Mouse (Mus musculus): Measurements from ENCODE around the gene Sis.

Gene Sis

DNA sequence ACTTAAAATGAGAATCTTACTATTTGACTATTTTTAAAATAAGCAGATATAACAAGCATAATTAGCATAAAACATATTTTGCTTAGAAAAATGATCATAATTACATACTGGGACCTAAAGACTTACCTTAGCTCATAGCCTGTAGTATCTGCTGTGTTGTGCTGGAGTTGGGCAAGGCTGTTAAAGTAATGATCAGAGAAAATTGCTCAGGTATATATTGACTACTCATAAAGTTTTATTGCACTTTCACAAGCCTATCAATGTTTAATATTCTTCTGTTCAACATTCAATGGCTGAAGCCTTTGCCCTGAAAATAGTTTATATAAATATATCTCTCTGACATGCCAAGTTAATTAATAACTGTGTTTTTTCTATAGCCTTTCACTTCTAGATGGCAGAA is at the start of gene Sis:
Sis (minus strand) TSS at position 189 of the 400 bp plus-strand sequence.
- DNase-seq (ENCODE audit: low spot score in 2 of 2), result no peak

DNA sequence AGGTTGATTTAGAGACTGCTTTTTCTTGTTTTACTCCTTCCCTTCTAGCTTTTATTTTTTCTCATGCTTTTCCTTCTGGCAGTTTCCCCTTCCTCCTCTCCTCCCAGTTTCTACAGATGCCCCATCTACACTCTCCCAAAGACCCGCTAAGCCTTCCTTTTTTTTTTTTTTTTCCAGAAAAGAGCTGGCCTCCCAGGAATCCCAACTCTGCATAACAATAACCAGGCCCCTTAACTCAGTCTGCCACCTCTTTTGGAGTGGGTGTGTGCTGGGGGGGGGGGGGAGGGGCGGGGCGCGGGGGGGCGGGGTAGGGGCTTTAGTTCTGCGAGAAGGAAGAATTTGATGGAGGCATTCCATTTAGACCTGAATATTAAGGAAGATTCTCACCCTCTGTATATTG is 38.4 kb upstream of the Sis start:
- DNase-seq (ENCODE audit: low spot score in 2 of 2), result no peak

DNA sequence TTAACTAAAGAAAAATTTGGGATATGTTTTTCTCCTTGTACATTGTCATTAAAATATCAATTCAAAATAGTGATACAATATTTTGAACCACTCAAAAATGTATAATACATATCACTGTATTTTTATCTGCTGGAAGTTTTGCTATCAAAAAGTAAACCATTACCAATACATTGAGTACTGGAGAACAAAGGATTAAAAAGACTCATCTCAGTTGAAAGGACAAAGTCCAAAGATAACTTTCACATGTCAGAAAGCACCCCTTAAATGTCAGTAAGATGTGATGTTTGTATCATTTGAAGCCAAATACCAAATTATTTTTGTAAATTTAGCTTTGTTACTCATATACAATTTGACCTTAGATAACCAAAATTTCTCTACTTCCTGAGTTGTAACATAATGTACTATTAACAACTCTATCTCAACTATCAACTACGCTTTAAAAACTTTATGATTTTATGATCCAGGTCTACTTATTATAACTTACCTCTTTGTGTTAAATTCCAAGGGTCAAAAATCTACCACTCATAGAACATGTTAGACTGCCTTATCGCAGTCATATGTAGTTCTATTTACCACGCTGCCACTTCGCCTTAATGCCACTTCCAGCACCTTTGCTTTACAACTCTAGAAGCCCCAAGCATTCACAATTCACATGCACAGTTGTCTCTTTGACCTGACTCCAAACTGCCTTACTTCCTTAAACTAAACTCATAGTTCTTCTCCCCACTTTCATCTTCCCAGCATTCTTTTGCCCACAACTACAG is 35.5 kb upstream of the Sis start:
- no peak for DNase-seq (ENCODE audit: low spot score in 2 of 2)

DNA sequence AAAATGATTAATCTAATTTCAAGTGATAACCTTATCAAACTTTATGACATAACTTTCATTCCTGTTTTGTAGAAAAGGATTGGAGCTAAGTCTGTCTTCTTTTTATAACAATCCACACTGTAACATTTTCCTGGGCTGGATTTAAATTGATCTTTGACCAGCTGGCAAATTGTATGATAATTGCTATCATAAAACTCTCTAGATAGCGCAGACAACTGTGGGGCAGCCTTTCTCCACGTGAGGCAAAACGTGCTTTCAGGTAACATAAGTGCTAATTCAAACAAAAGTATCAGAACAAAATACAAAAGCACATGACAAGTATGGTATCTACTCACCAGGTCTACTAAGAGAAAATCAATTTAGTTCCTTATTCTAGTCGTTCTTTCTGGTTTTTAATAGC is 29.9 kb upstream of the Sis start:
- DNase-seq (ENCODE audit: low spot score in 2 of 2), result no peak

DNA sequence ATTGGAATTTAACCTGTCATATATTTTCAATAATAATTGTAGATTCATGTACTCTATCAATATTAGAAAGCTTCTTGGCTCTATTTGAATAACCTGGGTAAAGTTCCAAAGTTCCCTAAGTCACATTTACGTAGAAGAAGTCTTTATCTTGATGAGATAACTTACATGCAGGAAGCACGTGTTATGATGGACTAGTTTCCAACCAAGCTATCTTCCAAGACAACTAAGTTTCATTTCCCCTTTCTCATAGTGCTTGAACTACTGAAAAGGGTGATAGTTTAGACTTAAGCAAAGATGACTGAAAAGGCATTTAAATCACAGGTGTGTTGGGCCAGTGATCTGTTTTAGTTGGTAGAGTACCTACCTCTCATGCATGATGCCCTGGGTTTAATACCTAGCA is 23.3 kb upstream of the Sis start:
- no peak for DNase-seq (ENCODE audit: low spot score in 2 of 2)

DNA sequence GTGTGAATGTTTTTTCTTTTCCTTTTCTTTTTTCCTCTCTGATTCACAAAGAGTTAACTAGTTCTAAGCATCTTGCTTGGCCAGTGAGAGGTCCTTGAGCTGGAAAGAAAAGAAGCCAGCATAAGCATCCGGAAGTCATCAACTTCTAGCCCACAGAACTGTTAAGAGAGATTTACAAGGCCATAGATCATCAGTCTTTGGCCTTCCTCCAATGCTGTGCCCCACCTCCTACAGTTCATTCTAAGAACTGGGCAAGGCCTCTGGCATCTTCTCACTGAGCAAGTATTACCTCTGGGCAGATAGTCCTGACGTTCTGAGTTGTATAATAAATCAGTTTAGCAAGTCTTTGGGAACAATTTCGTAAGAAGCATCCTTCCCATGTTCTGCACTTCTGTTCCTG is 8.9 kb upstream of the Sis start:
- DNase-seq (ENCODE audit: low spot score in 2 of 2), result no peak

DNA sequence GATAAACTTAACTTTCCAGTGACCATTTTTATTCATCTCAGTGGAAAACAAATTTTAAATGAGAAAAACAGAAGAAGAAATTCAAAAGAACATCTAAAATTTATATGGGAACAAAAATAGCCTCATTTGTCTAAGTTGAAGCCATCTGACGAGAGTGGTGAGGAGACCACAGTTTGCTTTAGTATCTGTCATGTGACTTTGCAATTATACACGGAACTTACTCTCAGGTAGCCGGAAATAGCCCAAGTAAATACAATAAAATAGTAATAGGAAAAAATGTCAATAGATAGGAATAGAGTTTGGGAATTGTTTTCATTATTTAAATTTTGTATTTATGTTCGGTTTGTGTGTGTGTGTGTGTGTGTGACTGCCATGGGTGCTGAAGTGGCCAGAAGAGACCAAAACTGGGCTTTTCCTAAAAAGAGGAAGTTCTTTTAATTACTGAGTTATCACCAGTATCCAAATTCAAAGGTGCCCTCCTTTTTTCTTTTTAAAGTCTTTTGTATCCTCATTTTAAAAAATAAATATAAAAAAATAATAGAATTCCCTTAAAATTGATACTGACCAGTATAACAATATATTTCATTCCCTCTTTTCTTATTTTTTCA is 48.6 kb downstream of the Sis start:
- no peak for DNase-seq (ENCODE audit: low spot score in 2 of 2)

DNA sequence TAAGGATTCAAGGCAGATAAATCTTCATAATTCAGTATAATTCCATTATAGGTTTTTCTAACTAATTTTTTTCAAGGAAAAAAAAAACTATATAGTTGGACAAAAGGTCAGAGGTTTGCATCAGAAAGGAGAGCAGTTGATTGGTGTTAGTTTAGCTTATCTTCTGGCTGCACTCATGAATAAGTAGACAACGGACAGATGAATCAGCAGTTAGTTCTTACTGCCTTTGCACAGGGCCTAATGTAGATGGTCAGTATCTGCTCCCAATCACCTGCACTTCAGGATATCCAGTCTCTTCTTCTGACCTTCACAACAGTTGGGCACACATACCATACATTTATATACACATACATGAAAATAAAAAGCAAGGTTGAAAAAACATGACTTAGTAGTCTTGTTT is 85.2 kb downstream of the Sis start:
- no peak for DNase-seq (ENCODE audit: low spot score in 2 of 2)

DNA sequence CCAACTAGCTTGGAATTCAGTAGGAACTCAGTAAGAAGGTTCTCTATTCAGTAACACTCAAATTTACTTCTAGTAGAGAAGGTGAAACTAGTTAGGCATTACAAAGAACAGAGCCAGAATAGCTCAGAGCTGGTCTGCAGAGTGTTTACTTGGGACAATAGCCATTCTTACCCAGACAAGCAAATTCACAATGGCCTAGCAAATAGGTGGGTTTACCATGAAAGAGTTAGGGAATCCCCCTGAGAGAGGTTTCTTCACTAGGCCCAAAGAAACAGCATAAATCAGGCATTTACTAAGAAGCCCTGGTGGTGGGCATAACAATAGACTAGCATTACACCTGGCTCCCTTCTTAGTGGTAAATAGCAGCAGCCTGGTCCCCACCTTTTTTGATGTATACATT is 99.5 kb downstream of the Sis start:
- DNase-seq (ENCODE audit: low spot score in 2 of 2), result no peak

DNA sequence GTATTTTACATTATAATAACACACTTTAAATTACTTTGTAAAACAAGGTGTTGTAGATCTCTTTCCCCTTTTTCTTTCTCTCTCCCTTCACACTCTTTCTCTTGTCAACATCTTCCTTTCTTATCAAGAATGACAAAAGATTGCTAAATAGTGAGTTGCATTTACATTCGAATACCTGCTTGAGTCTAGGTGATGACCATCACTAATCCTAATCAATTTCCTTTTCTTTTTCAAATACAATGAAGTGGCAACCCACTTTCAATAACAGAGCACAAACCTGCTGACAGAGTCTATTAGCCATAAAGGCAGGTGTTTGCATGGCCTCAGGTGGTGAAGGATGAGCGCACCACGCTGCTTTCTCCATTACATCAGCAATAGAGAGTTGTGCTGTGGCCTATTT is 108.9 kb downstream of the Sis start:
- no peak for DNase-seq (ENCODE audit: low spot score in 2 of 2)

DNA sequence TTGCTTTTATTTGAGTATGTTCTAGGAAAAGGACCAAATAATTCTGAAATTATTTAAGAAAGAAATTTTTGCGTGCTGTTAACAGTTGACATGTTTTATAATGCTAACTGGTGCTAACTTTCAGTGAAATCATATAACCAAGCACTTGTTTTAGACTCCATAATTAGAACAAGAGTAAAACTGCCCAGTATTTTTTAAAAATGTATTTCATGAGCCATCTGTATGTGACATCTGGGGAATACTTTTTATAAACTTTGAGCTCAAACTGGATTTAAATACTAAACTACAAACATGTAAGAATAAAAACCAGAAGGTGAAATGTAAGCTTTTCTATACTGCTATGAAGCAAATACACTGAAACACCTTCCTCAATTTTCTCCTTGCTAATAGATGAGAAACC is 112.3 kb downstream of the Sis start:
- DNase-seq (ENCODE audit: low spot score in 2 of 2), result no peak

DNA sequence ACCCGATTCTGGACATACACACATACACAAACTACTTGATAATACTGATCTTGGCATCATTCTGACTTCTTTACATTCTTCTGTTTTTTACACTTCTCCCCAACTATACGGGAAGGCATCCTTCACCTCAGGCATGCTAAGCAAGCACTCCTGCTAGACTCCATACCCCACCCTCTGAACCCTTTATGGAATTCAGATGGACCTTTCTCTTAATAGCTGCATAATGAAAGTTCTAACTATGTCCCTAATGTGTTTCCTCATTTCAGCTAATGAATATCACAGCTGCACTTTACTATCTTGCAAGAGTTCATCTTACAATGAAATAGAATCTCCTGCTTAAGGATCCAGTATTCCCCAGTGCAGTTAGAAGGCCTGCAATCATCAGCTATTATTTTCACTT is 127.0 kb downstream of the Sis start:
- DNase-seq (ENCODE audit: low spot score in 2 of 2), result no peak

Measured in right cerebral cortex, adult 2 months (tissue).